Mouse (Mus musculus): ENCODE measurements around the gene B4galt7. TPM values are rescaled to one million over a fixed set of nuclear protein-coding genes. Genes with fewer than 3 reads are reported as not detected.
A peak's percentile ranks its signal among the peaks of the same experiment; 100 is the strongest.
"Not testable (repeated sequence)": the region's sequence is repeated elsewhere in the genome, so short reads cannot be mapped to it uniquely, and the experiment has no call there.

The B4galt7 gene
- polyA plus RNA-seq, 1 experiment from 2014 or later = 31.5 TPM

GRCm38 (mm10) chr13:55600657-55601056 is 961 bp downstream of the B4galt7 start:
- H3K9ac ChIP-seq (replicated peaks) = peak overlapping the region; percentile 88
- peak overlapping the region; percentile 60 for H3K4me2 ChIP-seq
- peak overlapping the region; percentile 86 for H3K4me3 ChIP-seq (replicated peaks)
- H3K27ac ChIP-seq = no peak overlapping the region
- H3K36me3 ChIP-seq = peaks cover 47% of the 10 kb centered on the region
- H3K27me3 ChIP-seq = no peaks in the 10 kb centered on the region
- WGBS = 26% methylated on average over 9 of the region's 9 CpGs
- peaks cover 6% of the 10 kb centered on the region for H3K4me1 ChIP-seq (replicated peaks)
- ATAC-seq (ENCODE audit: insufficient number of reproducible peaks, insufficient read depth, low FRiP score, low TSS enrichment, low read depth) = no peak
- H3K9me3 ChIP-seq = no peaks in the 10 kb centered on the region

GRCm38 (mm10) chr13:55601611-55602010 is 1.9 kb downstream of the B4galt7 start:
- Histone ChIP-seq H3K27ac (no peak overlapping the region), H3K9ac (replicated peaks) (no peak overlapping the region), H3K9me3 (no peaks in the 10 kb centered on the region), H3K4me2 (no peak overlapping the region), H3K27me3 (no peaks in the 10 kb centered on the region), H3K36me3 (peaks cover 47% of the 10 kb centered on the region), H3K4me3 (replicated peaks) (no peak overlapping the region), H3K4me1 (replicated peaks) (peaks cover 6% of the 10 kb centered on the region)
- ATAC-seq (ENCODE audit: insufficient number of reproducible peaks, insufficient read depth, low FRiP score, low TSS enrichment, low read depth) = no peak
- 12% methylated on average over 3 of the region's 3 CpGs for whole genome bisulfite sequencing

- H3K9me3 ChIP-seq = no peaks in the 10 kb centered on the region
- no peak for ATAC-seq (ENCODE audit: insufficient number of reproducible peaks, insufficient read depth, low FRiP score, low TSS enrichment, low read depth)
- no peak overlapping the region for H3K4me2 ChIP-seq
- no peak overlapping the region for H3K9ac ChIP-seq (replicated peaks)
- H3K4me3 ChIP-seq (replicated peaks) = no peak overlapping the region
- H3K27ac ChIP-seq = no peak overlapping the region
- H3K27me3 ChIP-seq = no peaks in the 10 kb centered on the region
- H3K4me1 ChIP-seq (replicated peaks) = peaks cover 6% of the 10 kb centered on the region
- H3K36me3 ChIP-seq = peaks cover 56% of the 10 kb centered on the region
- WGBS = 94% methylated on average over 3 of the region's 3 CpGs
Measured at GRCm38 (mm10) chr13:55604606-55605005, 4.9 kb downstream of the B4galt7 start.

GRCm38 (mm10) chr13:55606899-55607623 is 7.4 kb downstream of the B4galt7 start:
- Histone ChIP-seq H3K9ac (replicated peaks) (no peak overlapping the region), H3K4me1 (replicated peaks) (peaks cover 6% of the 10 kb centered on the region; the same call in 1 of the 2 replicates), H3K27ac (no peak overlapping the region), H3K4me3 (replicated peaks) (no peak overlapping the region), H3K9me3 (no peaks in the 10 kb centered on the region), H3K36me3 (peaks cover 73% of the 10 kb centered on the region), H3K27me3 (no peaks in the 10 kb centered on the region), H3K4me2 (no peak overlapping the region)
- no peak for ATAC-seq (ENCODE audit: insufficient number of reproducible peaks, insufficient read depth, low FRiP score, low TSS enrichment, low read depth)
- WGBS = 83% methylated on average over 10 of the region's 10 CpGs

GRCm38 (mm10) chr13:55607624-55608006 is 7.9 kb downstream of the B4galt7 start:
- 83% methylated on average over 2 of the region's 2 CpGs for WGBS
- no peak for ATAC-seq (ENCODE audit: insufficient number of reproducible peaks, insufficient read depth, low FRiP score, low TSS enrichment, low read depth)
- Histone ChIP-seq H3K27ac (no peak overlapping the region), H3K4me2 (no peak overlapping the region), H3K9ac (replicated peaks) (no peak overlapping the region), H3K4me3 (replicated peaks) (no peak overlapping the region), H3K27me3 (no peaks in the 10 kb centered on the region), H3K4me1 (replicated peaks) (peaks cover 6% of the 10 kb centered on the region; the same call in 1 of the 2 replicates), H3K36me3 (peaks cover 73% of the 10 kb centered on the region), H3K9me3 (no peaks in the 10 kb centered on the region)

GRCm38 (mm10) chr13:55611996-55612395 is 12.3 kb downstream of the B4galt7 start:
- Histone ChIP-seq H3K27ac (peak overlapping the region; percentile 56; the same call in 1 of the 2 replicates), H3K36me3 (peaks cover 42% of the 10 kb centered on the region), H3K4me2 (no peak overlapping the region), H3K27me3 (no peaks in the 10 kb centered on the region), H3K9me3 (no peaks in the 10 kb centered on the region), H3K9ac (replicated peaks) (peak overlapping the region; percentile 12; the same call in 1 of the 2 replicates), H3K4me1 (replicated peaks) (peaks cover 6% of the 10 kb centered on the region; the same call in 1 of the 2 replicates), H3K4me3 (replicated peaks) (no peak overlapping the region)
- no peak for ATAC-seq (ENCODE audit: insufficient number of reproducible peaks, insufficient read depth, low FRiP score, low TSS enrichment, low read depth)
- whole genome bisulfite sequencing = 36% methylated on average over 7 of the region's 7 CpGs

- H3K36me3 ChIP-seq = peaks cover 28% of the 10 kb centered on the region
- no peak overlapping the region for H3K27ac ChIP-seq
- H3K4me2 ChIP-seq = no peak overlapping the region
- no peaks in the 10 kb centered on the region; the same call in 1 of the 2 replicates for H3K27me3 ChIP-seq
- H3K4me3 ChIP-seq (replicated peaks) = no peak overlapping the region
- no peak for ATAC-seq (ENCODE audit: insufficient number of reproducible peaks, insufficient read depth, low FRiP score, low TSS enrichment, low read depth)
- H3K4me1 ChIP-seq (replicated peaks) = peaks cover 6% of the 10 kb centered on the region; the same call in 1 of the 2 replicates
- H3K9ac ChIP-seq (replicated peaks) = no peak overlapping the region
- 45% methylated on average over 5 of the region's 5 CpGs for whole genome bisulfite sequencing
- H3K9me3 ChIP-seq = 0 out of 2 replicates have a peak, but pooled peaks cover 4% of the 10 kb centered on the region
Measured at GRCm38 (mm10) chr13:55613471-55613870, 13.8 kb downstream of the B4galt7 start.

- no peaks in the 10 kb centered on the region; the same call in 1 of the 2 replicates for H3K36me3 ChIP-seq
- H3K27ac ChIP-seq = no peak overlapping the region
- H3K9me3 ChIP-seq = 0 out of 2 replicates have a peak, but pooled peaks cover 4% of the 10 kb centered on the region
- no peak overlapping the region for H3K4me3 ChIP-seq (replicated peaks)
- no peak overlapping the region for H3K4me2 ChIP-seq
- H3K27me3 ChIP-seq = no peaks in the 10 kb centered on the region; the same call in 1 of the 2 replicates
- no peak for ATAC-seq (ENCODE audit: insufficient number of reproducible peaks, insufficient read depth, low FRiP score, low TSS enrichment, low read depth)
- peaks cover 14% of the 10 kb centered on the region for H3K4me1 ChIP-seq (replicated peaks)
- no peak overlapping the region for H3K9ac ChIP-seq (replicated peaks)
- WGBS = 93% methylated on average over 4 of the region's 4 CpGs
Measured at GRCm38 (mm10) chr13:55619328-55619727, 19.6 kb downstream of the B4galt7 start.

- 85% methylated on average over 2 of the region's 2 CpGs for WGBS
- no peak overlapping the region for H3K27ac ChIP-seq
Measured at GRCm38 (mm10) chr13:55620275-55620674, 20.6 kb downstream of the B4galt7 start.

GRCm38 (mm10) chr13:55622156-55622648 is 22.5 kb downstream of the B4galt7 start:
- H3K27ac ChIP-seq = peak overlapping the region; percentile 87
- WGBS = 29% methylated on average over 20 of the region's 20 CpGs
- peaks cover 20% of the 10 kb centered on the region for H3K36me3 ChIP-seq
- ATAC-seq (ENCODE audit: insufficient number of reproducible peaks, insufficient read depth, low FRiP score, low TSS enrichment, low read depth); H3K27me3 ChIP-seq; H3K9me3 ChIP-seq: not testable (repeated sequence)
- peak overlapping the region; percentile 83 for H3K4me2 ChIP-seq
- peak overlapping the region; percentile 78 for H3K4me3 ChIP-seq (replicated peaks)
- H3K4me1 ChIP-seq (replicated peaks) = peaks cover 22% of the 10 kb centered on the region
- peak overlapping the region; percentile 83 for H3K9ac ChIP-seq (replicated peaks)

More at GRCm38 (mm10) chr13:55620275-55620674, 20.6 kb downstream of the B4galt7 start:
- ATAC-seq (ENCODE audit: insufficient number of reproducible peaks, insufficient read depth, low FRiP score, low TSS enrichment, low read depth) = no peak
- Histone ChIP-seq H3K9me3 (0 out of 2 replicates have a peak, but pooled peaks cover 4% of the 10 kb centered on the region), H3K4me1 (replicated peaks) (peaks cover 22% of the 10 kb centered on the region), H3K4me3 (replicated peaks) (no peak overlapping the region), H3K9ac (replicated peaks) (no peak overlapping the region), H3K4me2 (no peak overlapping the region), H3K27me3 (no peaks in the 10 kb centered on the region; the same call in 1 of the 2 replicates), H3K36me3 (peaks cover 7% of the 10 kb centered on the region; the same call in 1 of the 2 replicates)

- no peaks in the 10 kb centered on the region for H3K9me3 ChIP-seq
- peaks cover 22% of the 10 kb centered on the region for H3K4me1 ChIP-seq (replicated peaks)
- WGBS = under 1% methylated on average over 59 of the region's 59 CpGs
- H3K4me3 ChIP-seq (replicated peaks) = peak within 1 kb of the TSS; percentile 78
- peak within 1 kb of the TSS; percentile 83 for H3K9ac ChIP-seq (replicated peaks)
- H3K4me2 ChIP-seq = peak within 1 kb of the TSS; percentile 83
- H3K27me3 ChIP-seq = no peaks in the 10 kb centered on the region; the same call in 1 of the 2 replicates
- ATAC-seq (ENCODE audit: insufficient number of reproducible peaks, insufficient read depth, low FRiP score, low TSS enrichment, low read depth) = peak; percentile 99
- H3K36me3 ChIP-seq = peaks cover 24% of the 10 kb centered on the region
- peak within 1 kb of the TSS; percentile 87 for H3K27ac ChIP-seq
Measured at GRCm38 (mm10) chr13:55622649-55623541, 23.2 kb downstream of the B4galt7 start, which contains the start of gene Caml. Gene Caml (plus strand): TSS chr13:55623005.
